17 mouse cellular contexts compared by ENCODE assay signal in the genomic region with DNA sequence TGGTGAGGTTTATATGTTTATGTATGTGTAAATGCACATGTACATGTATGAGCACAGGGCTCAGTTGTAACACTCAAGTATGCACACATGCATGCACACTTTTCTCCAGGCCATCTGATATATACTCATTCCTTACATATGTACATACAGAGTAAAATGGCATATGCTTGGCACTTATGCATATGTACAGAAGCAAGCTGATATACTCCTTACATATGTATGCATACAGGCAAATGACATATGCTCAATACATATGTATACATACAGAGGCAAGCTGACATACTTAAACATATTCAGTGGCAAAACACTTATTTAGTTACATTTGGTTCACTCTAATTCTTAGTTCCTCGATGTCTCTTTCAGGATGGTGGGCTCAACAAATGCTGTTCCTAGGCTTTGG. TPM values are rescaled to one million over a fixed set of nuclear protein-coding genes. Genes with fewer than 3 reads are reported as not detected.
"Had no signal": no experiment of that assay in that cellular context is flagged by ENCODE, and none has a peak within 500 bp of the region (broad histone marks: within the 10 kb centered on the region; RNA-seq: fewer than 3 reads in every experiment).

No protein-coding gene starts in this region.

- ATAC-seq: midbrain, embryonic 13.5 days; midbrain, embryonic 16.5 days had no signal

- H3K4me2 ChIP-seq: lung, embryonic 15.5 days; midbrain, embryonic 11.5 days; midbrain, embryonic 13.5 days; neural tube, embryonic 13.5 days; neural tube, embryonic 15.5 days; stomach, embryonic 15.5 days had no signal

- H3K27me3 ChIP-seq: lung, embryonic 15.5 days; midbrain, embryonic 13.5 days; neural tube, embryonic 13.5 days; neural tube, embryonic 15.5 days; stomach, embryonic 15.5 days had no signal

- H3K27ac ChIP-seq: lung, embryonic 15.5 days; macrophage; midbrain, embryonic 13.5 days; neural tube, embryonic 13.5 days; neural tube, embryonic 15.5 days; stomach, embryonic 15.5 days; stomach, postnatal 0 days had no signal

- DNase-seq: lung, adult 2 months; lung, postnatal 14 days; right cerebral cortex, postnatal 14 days; thymus, adult 2 months; thymus, postnatal 25 days; thymus, postnatal 4 days had no signal

- H3K9me3 ChIP-seq: lung, embryonic 15.5 days; megakaryocyte, embryonic 14.5 days; midbrain, embryonic 13.5 days; neural tube, embryonic 13.5 days; neural tube, embryonic 15.5 days; stomach, embryonic 15.5 days had no signal

- H3K36me3 ChIP-seq: lung, embryonic 15.5 days; midbrain, embryonic 13.5 days; neural tube, embryonic 13.5 days; neural tube, embryonic 15.5 days; stomach, embryonic 15.5 days had no signal

- H3K4me3 ChIP-seq: lung, embryonic 15.5 days; megakaryocyte, embryonic 14.5 days; midbrain, embryonic 13.5 days; myocyte; neural tube, embryonic 13.5 days; neural tube, embryonic 15.5 days; stomach, embryonic 15.5 days had no signal

- H3K4me1 ChIP-seq: lung, embryonic 15.5 days; megakaryocyte, embryonic 14.5 days; neural tube, embryonic 15.5 days; stomach, embryonic 15.5 days had no signal

- H3K9ac ChIP-seq: lung, embryonic 15.5 days; midbrain, embryonic 13.5 days; neural tube, embryonic 13.5 days; neural tube, embryonic 15.5 days; stomach, embryonic 15.5 days had no signal

RNA-seq across cellular contexts. Expression of a gene that starts 7.1 kb away (rescaled TPM):
- polyA plus RNA-seq: macrophage had no signal
